Mouse (Mus musculus) layer of hippocampus, adult 2 months (tissue): ENCODE measurements around the gene Slc24a3. TPM values are rescaled to one million over a fixed set of nuclear protein-coding genes. Genes with fewer than 3 reads are reported as not detected.

Experiments used
- DNase-seq, 2 experiments: peaks; one replicate each; pipeline ENCODE4 v3.0.0; 2022; ENCODE audit warnings: low spot score in 2 of 2
- H3K27ac ChIP-seq: fragments of 200-600 bp; 2 replicates; pipeline ENCODE4 v1.8.1; 2022
- H3K4me3 ChIP-seq: fragments of 200-600 bp; 2 replicates; pipeline ENCODE4 v1.8.1; 2022; ENCODE audit warnings: mild to moderate bottlenecking
- CTCF ChIP-seq: fragments of 200-600 bp; conservative IDR thresholded peaks from 2 replicates; pipeline ENCODE4 v1.8.1; 2022; ENCODE audit warnings: antibody characterized with exemption, mild to moderate bottlenecking, moderate library complexity
- total RNA-seq, 2 experiments: library from RNA; stranded (reverse); gene quantifications; 2 replicates each; pipeline ENCODE4 v1.2.3; 2021

Gene Slc24a3
- total RNA-seq, 2 experiments from 2014 or later = 173 to 191 TPM

DNA sequence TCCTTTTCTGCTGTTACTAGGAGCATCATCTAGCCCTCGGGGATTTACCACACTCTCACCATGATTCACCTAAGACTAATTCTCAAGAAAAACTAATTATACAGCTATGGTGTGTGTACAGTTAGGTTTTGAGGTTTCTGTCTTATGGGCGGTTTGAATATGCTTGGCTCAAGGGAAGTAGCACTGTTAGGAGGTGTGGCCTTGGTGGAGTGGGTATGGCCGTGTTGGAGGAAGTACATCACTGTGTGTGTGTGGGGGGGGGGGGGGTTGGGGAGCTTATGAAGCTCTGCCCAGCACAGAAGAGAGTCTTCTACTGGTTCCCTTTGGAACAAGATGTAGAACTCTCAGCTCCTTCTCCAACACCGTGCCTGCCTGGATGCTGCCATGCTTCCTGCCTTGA, 368.2 kb downstream of the Slc24a3 start:
- no peak for TF ChIP-seq CTCF
- DNase-seq = no peak
- Histone ChIP-seq H3K4me3 (no peak overlapping the region), H3K27ac (no peak overlapping the region)

- no peak overlapping the region for H3K4me3 ChIP-seq
- no peak overlapping the region for H3K27ac ChIP-seq
- no peak for TF ChIP-seq CTCF
- DNase-seq = no peak
These were observed 369.4 kb downstream of the Slc24a3 start for GRCm38 (mm10) chr2:145536986-145537385.

DNA sequence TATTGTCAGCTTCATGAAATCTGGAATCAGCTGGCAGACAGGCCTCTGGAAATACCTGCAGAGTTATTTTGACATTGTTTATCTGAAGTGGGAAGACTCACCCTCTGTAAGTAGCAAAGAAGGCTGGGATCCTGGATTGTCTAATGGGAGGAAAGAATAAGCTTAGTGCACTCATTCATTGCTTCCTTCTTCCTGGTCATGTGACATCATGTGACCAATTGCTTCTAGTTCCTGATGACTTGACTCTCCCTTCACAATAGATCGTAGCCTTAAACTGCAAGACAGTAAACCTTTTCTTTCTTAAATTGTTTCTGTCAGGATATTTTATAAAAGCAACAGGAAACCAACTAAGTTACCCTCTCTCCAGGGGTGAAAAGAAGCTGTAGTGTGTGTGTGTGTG, 374.1 kb downstream of the Slc24a3 start:
- DNase-seq = no peak
- no peak overlapping the region for H3K27ac ChIP-seq
- no peak for TF ChIP-seq CTCF
- no peak overlapping the region for H3K4me3 ChIP-seq

GRCm38 (mm10) chr2:145546071-145546470, 378.5 kb downstream of the Slc24a3 start:
- DNase-seq = no peak
- Histone ChIP-seq H3K27ac (no peak overlapping the region), H3K4me3 (no peak overlapping the region)
- no peak for TF ChIP-seq CTCF

- no peak for TF ChIP-seq CTCF
- no peak for DNase-seq
- Histone ChIP-seq H3K4me3 (no peak overlapping the region), H3K27ac (no peak overlapping the region)
These were observed 387.2 kb downstream of the Slc24a3 start for GRCm38 (mm10) chr2:145554722-145555252.

DNA sequence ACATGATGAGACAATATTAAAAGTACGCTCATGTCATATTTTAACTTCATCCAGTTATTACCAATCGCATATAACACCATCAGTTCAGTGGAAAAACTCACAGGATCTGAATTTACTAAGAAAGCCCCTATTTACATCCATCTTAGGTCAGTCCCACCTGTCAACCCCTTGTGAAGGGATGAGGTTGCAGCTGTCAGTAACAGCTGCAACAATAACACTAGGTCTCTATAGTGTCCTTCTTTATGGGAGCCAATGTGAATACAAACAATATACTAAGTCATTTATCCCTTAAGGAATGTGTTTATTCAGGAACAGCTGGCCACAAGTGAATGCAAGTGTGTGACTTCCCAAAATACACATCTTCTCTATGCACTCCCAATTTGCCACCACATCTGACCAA, 388.2 kb downstream of the Slc24a3 start:
- DNase-seq = no peak
- no peak overlapping the region for H3K4me3 ChIP-seq
- no peak for TF ChIP-seq CTCF
- H3K27ac ChIP-seq = peak overlapping the region; percentile 72; the same call in 1 of the 2 replicates

GRCm38 (mm10) chr2:145557361-145557931, 389.9 kb downstream of the Slc24a3 start:
- peak; percentile 19 to 65 for DNase-seq
- Histone ChIP-seq H3K27ac (peak overlapping the region; percentile 72), H3K4me3 (no peak overlapping the region)
- TF ChIP-seq CTCF = peak; percentile 83

DNA sequence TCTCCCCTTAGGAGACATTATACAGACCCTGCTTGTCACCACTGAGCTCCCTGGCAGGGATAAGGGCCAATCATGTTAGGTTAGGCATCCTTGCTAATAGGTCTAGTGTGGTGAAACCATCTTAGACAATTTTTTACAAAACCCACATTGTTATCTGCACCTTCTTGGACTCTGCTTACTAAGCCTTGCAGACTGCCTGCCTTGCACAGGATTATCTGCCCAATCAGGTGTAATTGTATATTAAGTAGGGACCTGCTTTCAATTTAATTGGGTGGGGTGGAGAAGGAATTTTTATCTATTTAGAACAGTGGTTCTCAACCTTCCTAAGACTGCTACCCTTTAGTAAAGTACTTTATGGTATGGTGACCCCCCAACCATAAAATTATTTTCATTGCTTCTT, 394.9 kb downstream of the Slc24a3 start:
- Histone ChIP-seq H3K27ac (no peak overlapping the region), H3K4me3 (no peak overlapping the region)
- no peak for DNase-seq
- TF ChIP-seq CTCF = no peak

- Histone ChIP-seq H3K4me3 (no peak overlapping the region), H3K27ac (no peak overlapping the region)
- no peak for TF ChIP-seq CTCF
- no peak for DNase-seq
These were observed 397.0 kb downstream of the Slc24a3 start for GRCm38 (mm10) chr2:145564596-145564995.

GRCm38 (mm10) chr2:145566904-145567303, 399.4 kb downstream of the Slc24a3 start:
- no peak overlapping the region for H3K4me3 ChIP-seq
- DNase-seq = no peak
- no peak overlapping the region for H3K27ac ChIP-seq
- no peak for TF ChIP-seq CTCF

DNA sequence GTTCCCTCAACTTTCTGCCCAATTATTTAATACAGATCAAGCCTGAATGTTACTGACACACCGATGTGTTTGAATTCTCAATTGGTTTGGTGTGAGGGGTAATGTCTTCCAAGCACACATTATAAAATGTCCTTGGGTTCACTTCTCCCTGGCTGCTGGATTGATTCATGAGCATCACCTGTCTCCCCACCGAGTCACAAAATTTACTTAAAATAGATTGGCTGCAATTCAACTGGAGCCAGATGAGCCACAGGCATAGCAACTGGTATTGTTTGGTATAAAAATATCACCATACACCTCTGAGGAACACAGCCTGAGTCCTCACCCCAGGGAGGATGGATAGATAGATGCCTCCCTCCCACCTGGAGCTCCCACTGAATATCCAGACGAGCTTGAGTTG, 404.4 kb downstream of the Slc24a3 start:
- DNase-seq = no peak
- no peak for TF ChIP-seq CTCF

GRCm38 (mm10) chr2:145574148-145574547, 406.6 kb downstream of the Slc24a3 start:
- no peak for DNase-seq
- Histone ChIP-seq H3K27ac (no peak overlapping the region), H3K4me3 (no peak overlapping the region)
- no peak for TF ChIP-seq CTCF

More for the DNA sequence above, 404.4 kb downstream of the Slc24a3 start:
- Histone ChIP-seq H3K27ac (no peak overlapping the region), H3K4me3 (no peak overlapping the region)

DNA sequence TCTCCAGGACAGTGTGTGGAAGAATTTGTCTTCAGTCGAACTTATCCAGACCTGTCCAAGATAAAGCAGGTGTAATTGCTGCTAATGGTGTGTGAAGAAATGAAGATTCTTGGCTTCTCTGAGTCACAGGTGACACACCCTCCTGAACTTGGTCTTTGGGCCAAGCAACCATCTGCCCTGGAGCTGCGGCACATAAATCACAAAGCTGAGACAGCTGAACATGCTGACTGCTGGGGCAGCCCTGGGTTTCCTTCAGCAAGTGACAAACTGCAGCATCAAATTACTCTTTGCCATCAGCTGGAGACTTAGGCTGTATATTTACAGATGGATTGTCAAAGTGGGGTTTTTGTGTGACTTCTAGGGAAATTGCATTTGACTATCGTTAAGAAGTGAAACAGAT, 415.5 kb downstream of the Slc24a3 start:
- no peak overlapping the region for H3K27ac ChIP-seq
- DNase-seq = no peak
- no peak overlapping the region for H3K4me3 ChIP-seq
- TF ChIP-seq CTCF = no peak

GRCm38 (mm10) chr2:145585437-145585836, 417.9 kb downstream of the Slc24a3 start:
- Histone ChIP-seq H3K27ac (peak overlapping the region; percentile 4), H3K4me3 (no peak overlapping the region)
- TF ChIP-seq CTCF = no peak
- DNase-seq = peak in 1 of 2 experiments; percentile 32
